Mouse (Mus musculus): ENCODE measurements around the gene Hyal1.

The Hyal1 gene

GRCm38 (mm10) chr9:107598385-107598784 is 21.7 kb downstream of the Hyal1 start:
- no peak for DNase-seq

- DNase-seq, result no peak
Observed at GRCm38 (mm10) chr9:107599433-107599832, 22.7 kb downstream of the Hyal1 start.

DNA sequence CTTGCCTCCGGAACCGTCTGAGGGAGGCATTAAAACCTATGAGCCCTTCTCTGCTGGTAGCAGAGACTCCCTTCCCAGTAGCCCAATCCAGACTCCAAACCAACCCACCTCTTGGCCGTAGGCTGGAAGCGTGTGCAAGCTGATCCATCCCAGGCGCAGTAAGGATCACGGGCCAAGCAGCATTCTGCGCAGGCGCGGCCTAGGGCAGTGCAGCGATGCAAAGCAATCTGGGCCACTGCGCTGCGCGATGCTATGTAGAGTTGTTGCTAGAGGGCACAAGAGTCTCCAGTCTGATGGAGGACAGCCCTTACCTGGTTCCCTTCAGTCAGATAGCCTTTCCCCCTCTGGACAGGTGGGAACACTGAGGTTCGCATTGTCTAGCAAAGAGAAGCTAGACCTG is 23.1 kb downstream of the Hyal1 start:
- no peak for DNase-seq

- no peak for DNase-seq
Observed at GRCm38 (mm10) chr9:107600745-107601144, 24.0 kb downstream of the Hyal1 start.

GRCm38 (mm10) chr9:107601275-107601674 is 24.5 kb downstream of the Hyal1 start:
- no peak for DNase-seq

DNA sequence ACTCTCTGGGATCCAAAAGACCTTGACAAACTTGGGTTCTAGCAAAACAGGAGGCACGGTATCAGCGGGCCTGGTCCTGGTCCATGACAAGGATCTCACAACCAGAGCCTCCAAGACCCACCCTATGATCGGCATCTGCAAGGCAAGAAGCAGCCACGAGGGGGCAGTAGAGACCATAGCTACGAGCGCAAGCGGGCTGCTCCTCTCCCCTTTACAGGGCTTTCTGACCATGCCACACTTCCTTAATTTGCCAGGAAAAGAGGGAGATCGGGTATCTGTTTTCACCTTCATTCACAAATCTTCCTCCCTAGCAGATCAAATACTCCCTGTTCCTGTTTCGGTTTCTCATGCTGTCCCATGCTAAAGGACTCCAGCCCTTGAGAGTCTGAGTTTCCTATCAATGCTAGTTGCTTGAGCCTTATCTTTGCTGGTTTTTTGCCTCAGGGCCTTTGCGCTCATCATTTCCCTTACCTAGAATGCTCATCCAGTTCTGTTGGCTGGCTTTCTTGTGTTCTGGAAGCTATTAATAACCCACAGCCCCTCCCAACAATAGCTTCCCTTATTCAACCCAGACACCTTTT is 25.4 kb downstream of the Hyal1 start:
- peak; percentile 95 for DNase-seq

DNA sequence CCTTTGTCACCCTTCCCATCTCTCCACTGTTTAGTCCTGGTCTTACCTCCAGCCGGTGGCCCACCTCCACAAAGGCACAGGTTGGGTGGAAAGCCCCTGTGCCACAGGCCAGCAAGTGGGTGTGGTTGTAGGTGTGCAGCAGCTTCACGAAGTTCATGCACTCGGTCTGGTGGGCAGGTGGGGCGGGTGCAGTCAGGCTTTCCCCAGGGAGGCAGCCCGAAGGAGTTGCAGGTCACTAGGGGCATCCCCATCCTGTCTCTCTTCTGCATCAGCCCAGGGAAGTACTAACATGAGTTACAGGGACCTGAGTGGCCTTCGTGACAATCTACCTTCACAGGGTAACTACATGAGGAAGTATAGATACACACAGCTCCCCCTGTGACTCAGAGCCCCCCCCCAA is 26.5 kb downstream of the Hyal1 start:
- no peak for DNase-seq

DNA sequence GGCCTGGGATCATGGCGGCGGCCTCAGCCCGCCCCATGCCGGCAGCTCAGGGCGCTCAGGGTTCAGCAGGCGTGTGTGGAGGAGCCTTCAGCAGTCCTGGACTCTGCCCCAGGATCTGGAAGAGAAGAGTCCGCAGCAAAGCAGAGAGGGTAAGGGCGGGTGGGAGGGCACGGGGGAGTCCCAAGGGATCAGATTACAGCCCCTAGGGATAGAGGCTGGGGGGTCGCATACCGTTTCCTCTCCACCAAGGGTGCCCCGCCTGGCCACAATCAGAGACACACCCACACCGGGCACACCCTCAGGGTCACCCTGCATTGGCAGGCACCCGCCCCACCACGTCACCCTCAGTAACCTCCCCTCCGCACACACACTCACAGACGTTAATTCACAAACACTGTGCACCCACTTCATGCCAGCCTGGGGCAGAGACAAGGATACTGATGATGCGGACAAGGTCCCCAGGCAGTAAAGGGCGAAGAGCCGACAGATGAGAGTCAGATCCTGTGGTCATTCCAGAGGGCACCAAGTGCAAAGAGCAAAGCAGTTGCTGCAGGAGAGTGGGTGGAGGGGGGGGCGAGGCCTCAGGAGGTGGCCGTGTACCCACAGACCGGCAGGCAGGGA is 28.4 kb downstream of the Hyal1 start:
- DNase-seq, result peak; percentile 78

DNA sequence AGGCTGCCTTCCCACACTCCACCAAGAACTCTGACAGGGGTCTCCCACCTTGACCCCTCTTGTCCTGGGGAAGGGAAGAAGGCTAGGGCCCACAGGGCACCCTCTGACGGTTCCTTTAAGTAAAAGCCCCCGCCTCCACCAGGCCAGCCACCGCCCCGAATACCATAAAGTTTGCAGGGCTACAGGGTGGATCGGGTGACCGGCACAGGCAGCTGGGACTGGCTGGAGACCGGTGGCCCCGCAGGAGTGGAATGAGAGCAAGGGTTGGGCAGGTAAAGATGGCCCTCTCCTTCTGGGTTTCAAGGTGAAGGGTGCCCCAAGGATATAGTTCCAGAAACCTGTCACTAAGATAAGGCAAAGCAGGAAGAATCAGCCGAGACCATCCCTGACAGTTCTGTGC is 29.9 kb downstream of the Hyal1 start:
- DNase-seq, result peak; percentile 70

GRCm38 (mm10) chr9:107607036-107607435 is 30.3 kb downstream of the Hyal1 start:
- no peak for DNase-seq

- DNase-seq, result peak; percentile 49
Observed at GRCm38 (mm10) chr9:107607653-107608245, 31.0 kb downstream of the Hyal1 start.

DNA sequence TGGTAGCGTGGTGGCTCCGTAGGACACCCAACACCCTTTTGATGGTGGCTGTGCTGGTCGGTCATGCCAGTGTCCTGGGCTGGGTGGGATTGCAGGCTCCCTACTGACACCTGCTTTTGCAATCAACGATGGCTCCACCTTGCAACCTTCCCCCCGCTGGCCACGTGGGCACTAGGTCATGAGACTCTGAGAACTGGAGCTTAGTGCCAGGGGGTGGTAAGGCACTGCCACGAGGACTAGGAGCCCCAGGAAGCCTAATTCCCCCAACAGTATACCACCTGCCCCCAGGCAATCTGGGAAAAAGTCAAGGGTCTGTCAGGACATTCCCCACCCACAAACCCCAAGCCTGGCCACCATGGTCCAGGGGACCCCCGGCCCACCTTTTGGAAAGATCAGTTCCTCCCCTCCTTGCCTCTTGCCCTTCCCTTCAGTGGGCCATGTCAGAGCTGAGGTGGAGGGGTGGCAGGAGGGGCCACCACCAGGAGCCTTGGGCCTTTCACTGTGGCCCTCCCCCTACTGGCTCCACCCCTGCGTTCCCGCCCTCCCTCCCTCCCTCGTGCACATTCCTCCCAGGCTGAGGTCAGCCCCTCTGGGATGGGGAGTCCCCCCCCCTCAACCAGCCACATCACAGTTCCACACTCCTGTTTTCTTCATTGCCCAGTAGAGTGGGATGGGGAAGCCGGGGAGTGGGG is 32.2 kb downstream of the Hyal1 start, which contains the start of gene Sema3b:
Gene Sema3b, minus strand, starts transcription at position 489 of the 692 bp plus-strand sequence.
- peak; percentile 59 for DNase-seq

DNA sequence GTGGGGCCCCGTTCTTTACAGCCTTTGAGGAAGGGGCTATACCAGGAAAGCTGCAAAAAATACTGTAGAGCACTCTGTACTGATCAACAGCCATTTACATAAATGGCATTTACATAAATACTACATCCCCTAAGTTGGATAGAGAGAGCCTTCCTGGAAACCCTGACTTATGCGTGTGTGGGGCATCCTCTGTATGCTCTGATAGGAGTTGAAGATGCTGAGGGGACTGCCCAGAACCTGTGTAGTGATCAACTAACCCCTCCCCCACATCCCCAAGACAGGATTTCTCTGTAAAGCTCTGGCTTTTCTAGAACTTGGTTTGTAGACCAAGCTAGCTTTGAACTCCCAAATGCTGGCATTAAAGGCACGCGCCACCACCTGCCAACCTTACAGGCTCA is 32.7 kb downstream of the Hyal1 start:
- no peak for DNase-seq

- DNase-seq, result no peak
Observed at GRCm38 (mm10) chr9:107611456-107612190, 34.9 kb downstream of the Hyal1 start.

GRCm38 (mm10) chr9:107612191-107612944 is 35.6 kb downstream of the Hyal1 start:
- peak; percentile 99 for DNase-seq

- DNase-seq, result no peak
Observed at GRCm38 (mm10) chr9:107612945-107613569, 36.3 kb downstream of the Hyal1 start.

DNA sequence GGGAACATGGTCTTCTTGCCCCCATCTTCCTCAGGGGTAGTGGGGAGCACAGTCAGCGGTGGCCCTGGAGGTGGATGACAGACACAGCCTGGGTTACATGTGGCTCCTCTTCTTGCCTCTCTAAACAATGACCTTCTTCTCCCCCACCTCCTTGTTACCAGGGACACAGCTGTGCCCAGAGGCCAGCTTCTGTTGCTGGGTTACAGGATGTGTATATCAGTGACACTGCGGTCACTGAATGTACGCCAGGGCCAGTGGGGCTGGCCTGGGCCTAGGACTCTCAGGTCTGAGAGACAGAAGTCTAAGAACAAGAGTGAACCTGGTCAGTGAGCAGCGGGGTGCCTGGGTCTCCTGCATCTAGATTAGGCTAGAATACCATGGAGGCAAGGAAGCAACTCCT is 38.3 kb downstream of the Hyal1 start:
- no peak for DNase-seq

GRCm38 (mm10) chr9:107617461-107617860 is 40.7 kb downstream of the Hyal1 start:
- no peak for DNase-seq

DNA sequence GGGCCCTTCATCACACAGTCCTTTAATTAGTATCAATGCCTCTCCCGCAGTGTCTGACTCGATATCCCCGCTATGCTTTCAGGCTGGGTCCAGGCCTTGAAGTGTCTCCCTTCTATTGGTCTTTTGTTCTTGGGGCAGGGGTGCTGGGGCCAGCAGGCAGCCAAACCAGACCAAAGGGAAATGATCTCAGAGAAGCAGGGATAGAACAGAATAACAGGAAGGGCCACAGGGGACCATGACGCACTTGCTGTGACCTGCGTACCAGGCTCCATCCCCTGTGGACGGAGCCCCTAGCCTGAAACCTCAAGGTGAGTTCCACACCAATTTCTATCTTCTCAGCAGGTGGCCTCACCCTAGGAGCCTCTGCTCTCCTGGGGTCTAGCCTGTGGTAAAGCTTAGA is 41.4 kb downstream of the Hyal1 start:
- DNase-seq, result no peak

- peak; percentile 83 for DNase-seq
Observed at GRCm38 (mm10) chr9:107618778-107619545, 42.2 kb downstream of the Hyal1 start.

DNA sequence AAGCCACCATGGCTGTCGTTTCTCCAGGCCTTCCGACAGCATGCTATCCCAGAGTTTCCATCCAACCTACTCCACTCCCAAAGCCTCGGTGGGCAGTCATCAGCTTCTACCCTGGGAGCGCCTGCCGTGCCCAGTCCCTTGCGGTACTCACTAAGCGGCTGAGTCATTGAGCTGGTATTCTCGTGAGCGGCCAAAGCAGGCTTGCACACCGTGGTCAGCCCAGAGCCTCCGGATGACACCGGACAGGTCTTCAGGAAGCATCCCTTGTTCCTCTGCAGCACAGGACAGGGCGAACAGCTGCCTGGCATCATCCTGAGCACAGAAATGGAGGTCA is 42.8 kb downstream of the Hyal1 start:
- DNase-seq, result no peak
